Mouse (Mus musculus) embryo, embryonic 10 days (tissue): Measurements from ENCODE around the gene Tgm2.

ENCODE experiments used
- DNase-seq: peaks from one replicate; pipeline ENCODE4 v3.0.0-alpha.2; 2015; ENCODE audit warnings: low spot score

The Tgm2 gene

DNA sequence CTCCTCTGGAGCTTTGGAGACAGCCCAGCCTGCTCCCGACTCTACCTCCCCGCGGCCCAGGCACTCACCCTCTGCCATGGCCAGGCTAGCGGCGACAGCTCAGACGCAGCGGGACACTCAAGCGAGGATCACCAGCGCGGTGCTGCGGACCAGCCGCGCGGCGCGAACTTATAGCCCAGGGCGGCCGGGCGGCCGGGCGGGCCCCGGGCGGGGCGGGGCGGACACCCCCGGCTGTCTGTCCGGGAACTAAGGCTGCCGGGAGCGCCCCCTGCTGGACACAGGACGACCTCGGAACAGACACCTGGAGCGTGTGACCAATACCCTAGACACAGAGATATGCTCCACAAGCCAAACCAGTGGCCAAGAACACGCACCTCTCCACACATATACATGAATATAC lies at the start of gene Tgm2:
Tgm2 (minus strand) TSS at position 214 of the 400 bp plus-strand sequence.
- peak; percentile 78 for DNase-seq

DNA sequence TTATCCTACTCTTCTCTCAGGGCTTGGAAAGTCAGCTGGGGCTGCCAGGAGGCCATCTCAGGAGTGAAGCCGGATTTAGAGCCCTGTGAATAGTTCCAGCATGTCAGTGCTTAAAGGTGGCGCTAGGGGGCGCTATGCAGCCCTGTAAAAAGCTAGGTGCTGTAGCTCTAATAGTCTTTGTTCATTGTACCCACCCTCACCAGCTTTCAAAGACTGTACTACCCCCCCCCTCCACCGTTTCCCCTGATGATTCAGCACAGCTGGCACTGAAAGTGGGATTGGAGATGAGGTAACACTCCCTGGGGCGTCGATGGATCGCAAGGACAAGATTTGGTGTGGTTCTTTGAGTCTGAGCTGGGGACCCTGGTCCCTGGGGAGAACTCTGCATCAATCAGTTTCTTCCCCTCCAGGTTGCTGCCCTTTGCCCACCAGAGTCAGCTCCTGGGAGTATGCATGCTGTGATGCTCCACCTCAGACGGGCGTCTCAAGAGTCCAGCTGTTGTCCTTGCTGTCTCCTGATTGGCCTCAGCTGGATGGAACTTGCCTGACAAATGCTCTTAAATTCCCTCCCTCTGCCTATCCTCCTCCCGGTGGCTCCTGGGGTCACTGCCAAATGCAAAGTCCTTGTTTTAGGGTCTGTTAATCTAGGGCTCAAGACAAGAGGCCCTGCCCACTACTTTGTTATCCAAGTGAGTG lies 48.9 kb upstream of the Tgm2 start:
- peak; percentile 83 for DNase-seq

DNA sequence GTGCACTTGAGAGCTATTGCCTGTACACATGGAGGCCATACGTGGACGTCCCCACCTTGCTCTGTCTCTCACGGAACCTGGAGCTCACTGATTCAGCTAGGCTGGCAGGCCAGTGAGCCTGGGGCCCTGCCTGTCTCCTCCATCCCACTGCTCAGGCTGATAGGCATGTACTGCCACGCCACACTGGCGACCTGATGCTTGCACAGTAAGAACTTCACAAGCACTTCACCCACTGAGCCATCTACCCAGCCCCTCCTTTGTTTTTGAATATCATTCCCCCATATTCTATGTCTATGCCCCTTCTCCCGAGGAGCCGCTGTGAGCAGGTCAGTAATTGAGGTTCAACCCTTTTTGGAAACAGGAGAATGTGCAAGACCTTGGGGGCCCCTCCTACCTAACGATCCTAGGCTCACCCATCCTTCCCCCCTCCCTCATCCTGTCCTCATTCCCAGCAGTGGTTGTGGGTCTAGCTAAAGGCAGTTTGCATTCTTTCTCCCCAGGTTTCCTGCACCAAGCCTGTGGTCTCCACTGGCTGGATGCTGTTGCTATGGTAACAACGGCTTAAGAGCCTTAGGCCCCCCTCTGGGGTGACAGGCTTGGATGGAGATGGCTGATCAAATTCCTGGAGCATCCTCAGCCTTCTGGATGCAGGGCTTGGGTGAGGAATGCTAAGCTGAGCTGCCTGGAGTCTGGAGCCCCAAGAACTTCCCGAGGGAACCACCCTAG lies 47.5 kb upstream of the Tgm2 start:
- peak; percentile 56 for DNase-seq

DNA sequence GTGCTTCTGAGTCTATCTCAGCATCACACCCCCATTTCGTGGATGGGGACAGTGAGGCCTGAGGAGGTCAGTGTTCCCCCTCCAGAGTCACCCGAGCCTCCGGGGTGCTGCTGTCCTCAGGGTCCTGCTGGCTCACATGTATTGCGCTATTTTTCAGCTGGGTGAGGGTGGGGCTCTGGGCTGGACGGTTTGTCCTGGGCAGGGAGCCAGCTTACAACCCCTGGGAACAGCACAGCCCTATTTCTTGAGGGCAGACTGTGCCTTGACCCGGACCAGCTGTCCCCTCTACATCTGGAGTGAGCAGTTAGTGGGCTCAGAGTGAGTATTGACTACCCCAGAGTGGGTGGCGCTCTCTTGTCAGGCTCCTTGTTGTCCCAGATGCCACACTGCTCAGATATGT lies 44.9 kb upstream of the Tgm2 start:
- DNase-seq: no peak

DNA sequence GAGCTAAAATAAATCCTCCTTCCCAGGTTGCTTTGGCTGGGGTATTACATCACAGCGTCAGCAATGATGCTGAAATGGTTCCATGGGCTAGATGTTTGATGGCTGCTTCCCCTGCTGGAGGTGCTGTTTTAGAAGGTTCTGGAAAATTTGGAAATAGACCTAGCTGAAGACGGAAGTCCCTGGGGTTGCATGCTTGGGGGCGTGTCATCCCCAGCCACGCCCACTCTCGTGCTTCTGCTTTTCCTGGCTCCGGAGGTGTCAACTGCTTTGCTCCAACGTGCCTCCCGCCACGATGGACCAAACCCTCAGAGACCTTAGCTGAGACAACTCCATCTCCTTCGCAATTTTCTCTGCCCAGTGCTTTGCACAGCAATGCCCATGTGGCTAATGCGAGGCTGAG lies 43.2 kb upstream of the Tgm2 start:
- no peak for DNase-seq

DNA sequence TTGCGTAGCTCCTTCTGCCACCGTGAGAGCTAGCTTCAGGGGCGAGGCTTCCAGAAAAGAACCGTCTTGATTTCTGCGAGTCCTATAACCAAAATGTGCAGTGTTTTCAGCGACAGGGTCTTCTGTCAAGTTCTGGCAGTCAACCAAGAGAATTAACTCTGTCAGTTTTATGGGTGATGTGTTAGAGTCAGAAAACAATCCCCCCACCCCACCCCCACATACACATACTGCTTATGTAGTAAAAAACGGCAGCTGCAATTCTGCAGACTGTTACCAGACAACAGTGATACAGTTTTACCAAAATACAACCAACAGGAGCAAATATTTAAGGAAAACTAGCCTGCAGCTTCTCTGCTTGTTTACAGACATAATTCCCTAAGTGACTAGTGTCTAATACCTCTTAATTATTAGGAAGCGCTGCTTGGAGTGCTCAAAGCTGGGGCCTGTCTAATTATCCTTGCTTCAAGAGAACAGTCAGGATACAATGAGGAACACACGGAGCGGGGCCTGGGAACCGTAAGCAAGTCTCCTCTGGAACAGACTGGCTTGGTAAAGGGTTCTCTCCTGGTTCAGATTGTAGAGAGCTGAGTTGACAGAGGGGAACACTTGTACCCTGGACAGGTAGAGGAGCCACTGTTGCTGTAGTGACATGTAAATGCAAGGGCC lies 40.1 kb upstream of the Tgm2 start:
- DNase-seq: no peak

DNA sequence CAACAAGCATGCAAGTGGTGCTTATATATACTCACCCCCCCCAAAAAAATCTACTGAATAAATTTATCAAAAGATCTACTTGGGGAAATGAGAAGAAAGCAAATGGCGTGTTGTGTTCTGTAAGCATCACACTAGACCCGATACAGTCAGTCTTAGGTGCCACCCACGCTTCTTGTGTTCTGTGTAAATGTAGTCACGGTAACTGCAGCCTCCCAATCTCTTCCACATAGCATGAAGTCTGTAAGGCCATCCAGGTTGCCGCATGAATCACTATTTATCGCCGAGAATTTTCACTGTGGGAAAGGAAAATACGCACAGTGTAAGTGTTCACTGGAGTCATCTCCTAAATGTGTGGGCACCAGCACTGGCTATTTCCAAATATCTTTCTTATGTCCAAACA lies 37.0 kb upstream of the Tgm2 start:
- no peak for DNase-seq

DNA sequence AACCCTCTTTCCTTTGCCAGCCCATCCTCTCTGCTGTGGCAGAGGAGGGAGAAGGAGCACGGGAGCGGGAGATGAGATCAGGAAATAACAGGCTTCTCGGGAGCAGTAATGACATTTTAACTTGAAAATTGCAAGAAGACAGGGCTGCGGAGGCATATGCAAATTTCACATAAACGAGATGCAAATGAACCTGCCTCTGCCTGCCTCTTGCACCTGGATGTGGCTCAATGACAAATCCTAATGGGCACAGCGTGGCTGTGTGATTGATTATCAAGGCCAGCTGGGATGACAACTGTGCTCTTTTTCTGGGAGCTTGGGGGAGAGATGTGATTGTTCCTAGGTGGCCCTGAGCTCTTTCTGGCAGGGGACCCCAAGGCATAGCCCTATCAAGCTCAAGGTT lies 35.7 kb upstream of the Tgm2 start:
- no peak for DNase-seq

DNA sequence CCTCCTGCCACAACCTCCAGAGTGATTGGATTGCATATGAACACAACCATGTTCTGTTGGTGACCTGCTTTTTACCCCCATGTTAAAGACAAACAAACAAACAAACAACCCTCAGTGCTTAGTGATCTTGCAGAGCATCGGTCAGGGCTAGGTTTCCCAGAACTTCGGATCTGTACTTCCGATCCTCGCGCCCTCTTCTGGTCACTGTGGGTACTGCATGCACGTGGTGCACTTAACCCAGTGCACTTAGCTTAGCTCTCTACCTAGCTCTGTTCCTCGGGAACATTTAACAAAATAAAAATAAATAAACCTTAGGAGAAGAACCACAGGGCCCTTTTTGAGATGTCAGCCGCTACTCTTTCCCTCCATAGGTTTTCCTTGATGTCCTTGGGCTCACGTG lies 34.6 kb upstream of the Tgm2 start:
- peak; percentile 84 for DNase-seq

DNA sequence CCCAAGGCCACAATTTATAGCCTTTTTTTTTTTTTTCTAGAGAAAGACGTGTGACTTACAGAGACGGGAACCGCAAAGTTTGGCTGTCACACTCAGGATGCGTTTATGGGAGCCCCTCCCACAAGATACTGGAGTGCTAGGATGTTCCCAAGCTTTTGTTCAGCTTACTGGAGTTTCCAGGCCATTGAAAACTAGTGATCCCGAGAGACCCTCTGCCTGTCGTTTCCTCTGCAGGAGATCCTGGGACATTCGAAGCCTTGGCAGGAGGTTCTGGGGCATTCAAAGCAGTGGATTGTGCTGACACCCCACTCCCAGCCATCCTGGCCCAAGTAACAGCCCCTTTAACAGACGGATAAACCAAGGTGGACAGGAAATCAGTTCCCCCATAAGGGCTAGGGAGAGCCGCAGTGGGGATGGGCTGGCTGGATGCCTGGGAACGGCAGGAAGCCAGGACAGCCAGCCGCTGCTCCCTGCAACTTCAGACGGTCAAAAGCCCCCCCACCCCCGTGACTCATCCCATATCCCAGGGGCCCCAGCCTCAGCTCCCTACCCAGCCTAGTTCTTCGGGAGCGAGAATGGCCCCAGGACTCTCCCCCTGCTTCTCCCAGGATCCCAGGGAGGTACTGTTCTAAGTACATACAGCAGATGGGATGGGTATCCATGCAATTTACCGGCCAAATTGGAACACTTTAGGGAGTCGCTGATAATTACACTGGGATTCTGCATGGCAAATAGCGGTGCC lies 33.3 kb upstream of the Tgm2 start:
- peak; percentile 48 for DNase-seq

DNA sequence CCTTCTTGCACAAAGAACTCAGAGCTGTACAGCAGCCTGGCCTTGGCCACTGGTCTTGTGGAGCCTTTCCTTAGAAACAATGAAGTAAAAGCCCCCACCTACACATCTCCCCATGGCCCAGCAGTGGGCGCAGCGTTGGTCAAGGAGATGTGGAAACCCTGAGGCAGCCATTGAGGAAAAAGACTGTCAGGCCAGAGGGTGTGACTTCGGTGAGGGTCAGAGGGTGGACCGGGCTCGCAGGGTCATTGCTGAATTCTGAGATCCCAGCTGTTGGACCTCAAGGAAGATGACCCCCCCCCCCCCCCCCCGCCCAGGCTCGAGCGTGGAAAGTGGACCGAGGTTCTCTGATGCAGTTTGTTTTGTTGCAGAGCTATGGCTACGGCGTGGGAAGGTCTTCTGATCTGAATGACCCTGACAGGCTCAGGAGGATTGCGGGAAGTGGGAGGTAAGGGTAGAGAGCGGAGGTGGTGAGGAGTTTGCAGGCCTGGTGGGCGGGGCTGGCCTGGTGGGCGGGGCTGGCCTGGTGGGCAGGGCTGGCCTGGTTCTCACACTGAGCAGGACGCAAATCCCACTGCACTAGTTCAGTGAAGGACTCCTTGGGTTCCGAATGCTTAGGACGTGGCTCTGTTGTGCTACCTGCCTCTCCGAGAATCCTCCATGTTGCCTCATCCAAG lies 32.6 kb upstream of the Tgm2 start:
- DNase-seq: peak; percentile 84

DNA sequence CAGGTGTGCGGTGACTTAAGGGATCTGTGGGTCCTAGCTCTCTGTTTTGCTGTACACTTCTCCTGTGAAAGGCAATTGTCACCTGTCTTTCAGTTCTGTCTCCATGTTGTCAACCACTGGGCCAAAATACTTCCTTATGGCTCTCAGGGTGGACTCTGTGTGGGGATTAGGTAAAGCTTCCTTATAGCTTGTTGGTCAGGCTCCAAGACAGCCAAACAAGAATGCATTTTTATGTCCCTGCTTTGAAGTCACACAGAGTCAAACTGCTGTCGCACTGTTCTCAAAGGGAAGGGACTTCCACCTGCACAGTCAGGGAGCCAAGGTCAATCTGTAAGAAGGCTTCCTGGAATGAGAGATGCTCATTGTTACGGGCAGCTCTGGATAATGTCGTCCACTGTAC lies 31.9 kb upstream of the Tgm2 start:
- DNase-seq: no peak

DNA sequence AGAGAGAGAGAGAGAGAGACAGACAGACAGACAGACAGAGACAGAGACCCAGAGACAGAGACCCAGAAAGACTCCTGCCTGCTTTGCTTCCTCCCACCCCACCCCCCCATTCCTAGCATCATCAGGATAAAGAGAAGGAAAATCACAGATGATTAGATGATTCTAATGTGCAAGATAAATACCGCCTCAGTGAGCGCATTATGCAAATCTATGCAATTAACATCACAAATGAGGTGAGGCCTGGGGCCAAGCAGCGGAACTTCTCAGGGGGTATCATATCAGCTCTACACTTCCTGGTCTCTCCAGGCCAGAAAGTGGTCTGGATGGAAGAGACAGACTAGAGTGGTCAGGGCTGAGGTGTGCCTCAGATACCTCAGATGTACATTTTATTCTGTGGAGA lies 31.3 kb upstream of the Tgm2 start:
- DNase-seq: no peak

DNA sequence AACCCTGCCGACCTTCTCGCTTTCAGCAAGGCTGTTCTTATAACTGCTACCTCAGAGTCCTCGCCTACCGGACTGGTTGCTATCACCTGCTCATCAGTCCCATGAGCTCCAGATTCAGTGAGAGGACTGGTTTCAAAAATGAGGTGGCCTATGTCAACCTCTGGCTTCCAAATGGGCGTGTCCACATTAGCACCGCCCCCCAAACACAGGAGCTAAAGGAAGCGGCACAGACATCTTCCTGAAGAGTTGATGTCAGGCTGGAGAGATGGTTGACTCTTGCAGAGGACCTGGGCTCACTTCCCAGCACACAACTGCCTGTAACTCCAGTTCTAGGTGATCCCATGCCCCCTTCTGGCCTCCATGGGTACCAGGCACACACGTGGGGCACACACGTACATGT lies 30.5 kb upstream of the Tgm2 start:
- no peak for DNase-seq

DNA sequence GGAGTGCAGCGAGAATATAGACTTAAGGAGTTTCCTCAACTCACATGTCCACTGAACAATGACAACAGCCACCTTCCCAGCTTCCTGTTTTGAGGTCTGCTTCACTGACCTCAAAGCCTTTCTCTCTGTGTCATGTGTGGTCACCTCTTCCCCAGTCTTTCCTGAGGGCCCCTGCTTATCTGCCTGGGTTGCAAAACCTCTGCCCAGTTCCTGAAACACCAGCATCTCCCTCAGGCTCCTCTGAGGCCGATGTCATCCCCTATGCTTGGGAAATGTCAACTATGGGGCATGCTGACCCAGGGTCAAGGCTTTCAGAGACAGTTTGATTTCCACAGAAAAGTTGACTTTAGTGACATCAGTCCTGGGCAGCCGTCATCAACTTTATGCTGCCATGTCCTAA lies 29.2 kb upstream of the Tgm2 start:
- no peak for DNase-seq

DNA sequence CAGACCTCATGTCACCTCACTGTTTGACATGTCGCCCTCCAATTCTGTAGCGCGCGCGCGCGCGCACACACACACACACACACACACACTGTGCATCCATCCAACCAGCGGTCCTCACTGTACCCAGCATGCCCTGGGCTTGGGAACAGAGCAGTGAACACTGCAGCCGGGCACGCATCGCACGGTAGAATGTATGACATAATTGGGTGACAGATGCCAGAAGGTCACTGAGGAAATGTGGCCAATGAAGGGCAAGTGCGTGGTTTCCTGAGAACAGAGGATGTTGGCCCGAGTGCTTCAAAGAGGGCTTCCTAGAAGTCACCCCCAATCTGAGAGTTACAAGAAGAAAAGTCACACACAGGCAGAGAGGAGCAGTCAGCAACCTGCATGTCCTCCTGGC lies 28.7 kb upstream of the Tgm2 start:
- no peak for DNase-seq

DNA sequence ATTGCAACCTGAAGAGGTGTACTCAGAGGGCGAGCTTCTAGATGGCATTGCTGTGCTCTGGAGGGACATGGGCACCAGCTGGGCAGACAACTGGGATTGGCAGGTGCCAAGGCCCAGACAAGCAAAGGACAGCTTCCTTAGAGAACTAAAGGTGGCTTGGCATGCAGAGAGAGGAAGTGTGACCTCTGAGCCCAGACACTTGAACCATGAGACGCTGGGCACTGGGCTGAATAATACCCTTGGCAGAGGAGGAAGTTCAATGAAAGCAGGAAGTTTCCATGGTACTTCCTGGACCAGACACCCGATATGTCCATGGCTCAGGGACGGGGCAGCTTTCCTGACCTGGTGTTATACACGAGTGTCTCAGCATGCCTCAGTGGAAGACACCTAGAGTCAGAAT lies 28.2 kb upstream of the Tgm2 start:
- DNase-seq: no peak

DNA sequence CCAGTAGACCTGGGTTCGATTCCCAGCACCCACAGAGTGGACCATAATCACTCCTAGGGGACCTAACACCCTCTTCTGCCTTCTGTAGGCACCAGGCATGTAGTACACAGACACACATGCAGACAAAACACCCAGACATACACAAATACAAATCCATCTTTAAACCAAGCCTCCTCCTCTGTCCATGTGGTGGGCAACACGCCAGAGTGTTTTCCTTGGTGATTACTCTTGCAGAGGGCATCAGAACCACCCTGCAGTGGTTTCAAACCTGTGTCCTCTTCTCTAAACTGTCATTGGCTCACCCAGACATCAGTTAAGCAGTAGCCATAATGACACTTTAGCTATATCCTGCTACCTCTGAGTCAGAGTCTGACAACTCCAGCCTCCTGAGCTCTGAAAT lies 24.2 kb upstream of the Tgm2 start:
- no peak for DNase-seq

DNA sequence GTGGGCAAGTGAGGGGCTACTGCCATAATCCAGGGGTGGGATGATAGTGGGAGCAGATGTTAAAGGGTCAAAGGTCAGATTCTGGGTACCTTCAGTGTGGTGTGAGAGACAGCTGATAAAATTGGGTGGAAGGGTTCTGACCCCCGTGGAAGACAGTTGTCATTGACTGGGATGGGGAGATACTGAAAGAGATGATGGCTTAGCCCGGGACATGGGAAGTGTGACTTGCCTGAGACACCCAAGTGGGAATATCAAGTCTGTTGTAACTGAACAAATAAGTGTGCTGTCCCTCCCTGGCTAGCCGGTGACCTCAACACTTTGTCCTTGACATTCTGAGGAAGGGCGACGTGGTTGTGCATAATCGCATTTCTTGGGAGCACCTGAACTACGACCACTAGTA lies 23.5 kb upstream of the Tgm2 start:
- DNase-seq: no peak

DNA sequence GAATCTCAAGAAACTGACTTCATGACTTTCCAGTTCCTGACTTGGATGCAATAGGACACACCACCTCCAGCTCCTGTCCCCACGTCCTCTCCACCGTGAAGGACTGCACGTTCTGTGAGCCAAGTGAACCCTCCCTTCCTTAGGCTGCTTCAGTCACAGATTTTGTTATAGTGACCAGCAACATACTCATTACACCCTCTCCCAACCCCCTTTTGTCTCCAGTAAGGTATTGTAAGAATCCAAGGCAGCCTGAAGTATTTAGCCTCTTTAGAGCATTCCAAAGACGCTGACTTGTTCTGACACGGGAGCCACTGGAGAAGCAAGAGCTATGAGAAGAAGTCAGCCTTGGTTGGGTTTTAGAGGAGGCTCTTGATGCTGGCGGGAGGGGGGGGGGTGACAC lies 23.1 kb upstream of the Tgm2 start:
- no peak for DNase-seq

DNA sequence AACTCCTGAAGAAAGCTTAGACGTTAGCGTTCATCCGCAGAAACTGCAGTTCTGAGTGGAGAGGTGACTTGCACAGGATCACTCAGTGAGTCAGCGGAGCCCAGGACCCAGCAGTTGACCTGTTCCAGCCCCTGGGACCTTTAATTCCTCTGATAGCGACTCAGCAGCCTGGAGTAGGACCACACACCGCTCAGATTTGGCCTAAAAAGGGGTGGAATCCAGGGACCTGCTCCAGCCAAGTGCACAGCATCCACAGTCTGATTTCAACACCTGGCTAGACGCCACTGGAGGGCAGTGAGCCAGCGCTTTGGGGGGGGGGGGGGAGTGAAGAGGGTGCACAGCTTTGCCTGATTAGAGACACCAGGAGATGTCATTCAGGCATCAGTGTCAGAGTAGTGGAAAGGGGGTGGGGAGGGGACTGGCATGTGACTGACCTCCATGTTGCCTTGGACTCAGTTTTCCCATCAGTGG lies 22.5 kb upstream of the Tgm2 start:
- no peak for DNase-seq
